Mouse (Mus musculus) forebrain, embryonic 13.5 days (tissue): Measurements from ENCODE around the gene Prm2. TPM values are rescaled to one million over a fixed set of nuclear protein-coding genes. Genes with fewer than 3 reads are reported as not detected.

Experiments used
- ATAC-seq: fragments of 200-750 bp; cut with Nextera tagmentation; 2 replicates; pipeline ENCODE4 v1.8.0; 2017
- H3K27ac ChIP-seq: fragments of 300-500 bp; sonication (generic); 2 replicates; pipeline ENCODE4 v1.5.1; 2015; ENCODE audit warnings: inconsistent platforms, mild to moderate bottlenecking, moderate library complexity
- H3K27me3 ChIP-seq: fragments of 300-500 bp; sonication (generic); 2 replicates; pipeline ENCODE4 v1.6.1; 2015; ENCODE audit warnings: mild to moderate bottlenecking, inconsistent platforms
- H3K36me3 ChIP-seq: fragments of 300-500 bp; sonication (generic); 2 replicates; pipeline ENCODE4 v1.6.1; 2015; ENCODE audit warnings: mild to moderate bottlenecking, inconsistent platforms; ENCODE audit not compliant: poor library complexity, severe bottlenecking
- H3K4me1 ChIP-seq: fragments of 300-500 bp; sonication (generic); 2 replicates; pipeline ENCODE4 v1.6.1; 2015; ENCODE audit warnings: inconsistent platforms
- H3K4me2 ChIP-seq: fragments of 300-500 bp; sonication (generic); 2 replicates; pipeline ENCODE4 v1.6.1; 2015; ENCODE audit warnings: inconsistent platforms, mild to moderate bottlenecking, moderate library complexity
- H3K4me3 ChIP-seq: fragments of 300-500 bp; sonication (generic); 2 replicates; pipeline ENCODE4 v1.5.1; 2015; ENCODE audit warnings: mild to moderate bottlenecking, inconsistent platforms
- H3K9ac ChIP-seq: fragments of 300-500 bp; sonication (generic); 2 replicates; pipeline ENCODE4 v1.6.1; 2015; ENCODE audit warnings: mild to moderate bottlenecking, inconsistent platforms
- H3K9me3 ChIP-seq: fragments of 300-500 bp; sonication (generic); replicated peaks from 2 replicates; pipeline ENCODE4 v1.6.1; 2016; ENCODE audit warnings: inconsistent platforms
- WGBS: fragments of 180-500 bp; shearing (Covaris S2); methylation state at CpG from one replicate; pipeline ENCODE4 v1.1.7; 2015; 5-methylcytosine and 5-hydroxymethylcytosine counted together
- polyA plus RNA-seq: library from polyadenylated mRNA; unstranded; fragments of >200 nt; fragmentation: Nextera tagmentation; extraction: Ambion mirVana; gene quantifications from 2 replicates; pipeline ENCODE4 v1.2.1, GENCODE M21; 2015

The Prm2 gene
- polyA plus RNA-seq, 1 experiment from 2014 or later, result not detected

DNA sequence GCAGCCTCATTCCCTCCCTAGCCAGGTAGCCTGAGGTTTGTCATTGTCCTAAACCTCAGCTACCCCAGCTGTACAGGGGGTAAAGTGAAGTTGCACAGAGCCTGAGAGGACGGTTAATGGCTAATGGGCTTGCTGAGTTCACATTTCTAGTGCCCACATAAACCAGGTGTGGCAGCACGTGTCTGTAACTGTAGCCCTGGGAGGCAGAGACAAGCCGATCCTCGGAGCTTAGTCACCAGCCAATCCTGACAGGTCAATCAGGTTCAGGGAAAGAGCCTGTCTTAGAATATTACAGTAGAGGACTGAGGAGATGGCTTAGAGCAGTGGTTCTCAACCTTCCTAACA lies 32.5 kb upstream of the Prm2 start:
- whole genome bisulfite sequencing, result 80% methylated on average over 4 of the region's 4 CpGs

GRCm38 (mm10) chr16:10827766-10828460 lies 32.0 kb upstream of the Prm2 start:
- H3K27me3 ChIP-seq, result no peaks in the 10 kb centered on the region
- H3K4me1 ChIP-seq, result no peaks in the 10 kb centered on the region
- no peaks in the 10 kb centered on the region for H3K9me3 ChIP-seq
- no peak overlapping the region for H3K27ac ChIP-seq
- no peaks in the 10 kb centered on the region for H3K36me3 ChIP-seq
- WGBS, result 86% methylated on average over 7 of the region's 7 CpGs
- no peak overlapping the region for H3K9ac ChIP-seq
- H3K4me2 ChIP-seq, result no peak overlapping the region
- H3K4me3 ChIP-seq, result no peak overlapping the region
- ATAC-seq, result no peak

More for the DNA sequence above, 32.5 kb upstream of the Prm2 start:
- Histone ChIP-seq H3K4me3 (no peak overlapping the region), H3K36me3 (no peaks in the 10 kb centered on the region), H3K9ac (no peak overlapping the region), H3K9me3 (no peaks in the 10 kb centered on the region), H3K27ac (no peak overlapping the region), H3K27me3 (no peaks in the 10 kb centered on the region), H3K4me1 (no peaks in the 10 kb centered on the region), H3K4me2 (no peak overlapping the region)
- no peak for ATAC-seq

DNA sequence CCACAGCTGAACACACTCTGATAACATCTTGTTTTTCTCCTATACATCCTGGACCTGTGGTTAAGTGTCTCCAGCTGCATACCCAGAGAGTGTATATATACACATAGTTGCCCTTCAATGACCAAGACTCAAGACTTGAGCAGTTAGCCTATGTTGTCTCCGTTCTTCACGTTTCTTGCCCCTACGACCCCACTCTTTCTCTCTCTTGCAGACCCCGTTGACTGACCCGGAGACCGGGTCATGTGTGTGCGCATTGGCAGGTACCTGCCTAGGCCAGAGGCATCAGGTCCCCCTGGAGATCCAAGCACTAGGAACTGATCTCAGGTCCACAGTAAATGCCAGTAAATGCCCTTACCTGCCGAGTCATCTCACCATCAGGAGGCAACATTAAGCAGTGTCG lies 31.3 kb upstream of the Prm2 start:
- Histone ChIP-seq H3K4me3 (no peak overlapping the region), H3K4me1 (no peaks in the 10 kb centered on the region), H3K9me3 (no peaks in the 10 kb centered on the region), H3K27me3 (no peaks in the 10 kb centered on the region), H3K9ac (no peak overlapping the region), H3K27ac (no peak overlapping the region), H3K36me3 (no peaks in the 10 kb centered on the region), H3K4me2 (no peak overlapping the region)
- 92% methylated on average over 9 of the region's 9 CpGs for WGBS
- ATAC-seq, result no peak

DNA sequence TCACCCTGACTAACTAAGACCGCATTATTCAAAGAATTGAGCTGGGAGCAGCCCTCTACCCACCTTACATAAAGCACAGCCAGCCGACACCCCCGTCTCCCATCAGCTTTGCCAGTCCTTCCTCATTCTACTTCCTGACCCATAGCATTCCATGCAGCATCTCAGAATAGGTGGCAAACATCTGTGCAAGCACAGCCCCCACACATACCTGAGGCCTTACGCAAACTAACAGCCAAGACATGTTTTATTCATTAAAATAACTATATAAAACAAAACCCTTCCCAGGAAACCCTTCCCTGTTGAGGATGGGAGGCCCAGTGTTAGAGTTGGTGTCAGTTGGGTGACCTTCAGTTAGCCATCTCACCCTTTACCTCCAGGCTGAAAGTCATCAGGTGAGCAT lies 29.9 kb upstream of the Prm2 start:
- Histone ChIP-seq H3K9me3 (no peaks in the 10 kb centered on the region), H3K36me3 (no peaks in the 10 kb centered on the region), H3K9ac (no peak overlapping the region), H3K4me1 (no peaks in the 10 kb centered on the region), H3K4me3 (no peak overlapping the region), H3K27ac (no peak overlapping the region), H3K4me2 (no peak overlapping the region), H3K27me3 (no peaks in the 10 kb centered on the region)
- WGBS, result 91% methylated on average over 4 of the region's 4 CpGs
- no peak for ATAC-seq

DNA sequence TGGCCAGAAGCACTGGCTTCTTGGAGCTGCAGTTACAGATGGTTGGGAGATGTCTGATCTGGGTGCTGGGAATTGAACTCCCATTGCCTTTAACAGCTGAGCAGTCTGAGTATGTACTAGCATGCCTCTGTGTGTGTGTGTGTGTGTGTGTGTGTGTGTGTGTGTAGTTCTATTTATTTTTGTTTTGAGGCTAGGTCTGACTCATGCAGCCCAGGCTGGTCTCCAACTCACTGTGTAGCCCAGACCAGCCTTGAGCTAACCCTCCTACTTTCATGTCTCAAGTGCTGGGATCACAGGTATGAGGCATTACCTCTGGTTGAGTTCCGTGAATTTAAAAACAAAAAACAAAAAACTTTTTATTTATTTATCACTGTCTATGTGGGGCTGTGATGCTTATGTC lies 28.6 kb upstream of the Prm2 start:
- Histone ChIP-seq H3K4me3 (no peak overlapping the region), H3K27me3 (no peaks in the 10 kb centered on the region), H3K9ac (no peak overlapping the region), H3K27ac (no peak overlapping the region), H3K36me3 (no peaks in the 10 kb centered on the region), H3K9me3 (no peaks in the 10 kb centered on the region), H3K4me2 (no peak overlapping the region), H3K4me1 (no peaks in the 10 kb centered on the region)
- WGBS, result 100% methylated on average over 1 of the region's 1 CpGs
- ATAC-seq, result no peak

DNA sequence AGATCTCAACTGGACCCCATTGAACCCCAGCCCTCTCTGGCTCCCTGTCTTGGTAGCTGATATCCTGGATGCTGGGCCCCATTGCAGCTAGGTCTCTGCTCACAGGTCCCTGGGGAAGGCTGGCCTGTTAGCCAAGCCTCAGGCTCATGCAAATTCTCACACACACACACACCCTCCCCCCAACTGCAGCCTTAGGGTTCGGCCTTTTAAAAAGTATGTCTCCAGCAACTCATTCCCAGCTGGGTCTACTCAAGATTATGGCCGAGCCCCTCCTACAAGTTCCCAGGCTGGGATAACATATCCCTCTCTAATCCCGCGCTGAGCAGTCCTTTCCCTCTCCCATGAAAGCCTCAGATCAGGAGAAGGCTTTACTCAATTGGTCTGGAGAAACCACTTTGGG lies 25.5 kb upstream of the Prm2 start:
- Histone ChIP-seq H3K4me1 (no peaks in the 10 kb centered on the region), H3K27ac (no peak overlapping the region), H3K36me3 (no peaks in the 10 kb centered on the region), H3K4me3 (no peak overlapping the region), H3K9me3 (no peaks in the 10 kb centered on the region), H3K9ac (no peak overlapping the region), H3K27me3 (no peaks in the 10 kb centered on the region), H3K4me2 (no peak overlapping the region)
- 75% methylated on average over 4 of the region's 4 CpGs for WGBS
- ATAC-seq, result no peak

DNA sequence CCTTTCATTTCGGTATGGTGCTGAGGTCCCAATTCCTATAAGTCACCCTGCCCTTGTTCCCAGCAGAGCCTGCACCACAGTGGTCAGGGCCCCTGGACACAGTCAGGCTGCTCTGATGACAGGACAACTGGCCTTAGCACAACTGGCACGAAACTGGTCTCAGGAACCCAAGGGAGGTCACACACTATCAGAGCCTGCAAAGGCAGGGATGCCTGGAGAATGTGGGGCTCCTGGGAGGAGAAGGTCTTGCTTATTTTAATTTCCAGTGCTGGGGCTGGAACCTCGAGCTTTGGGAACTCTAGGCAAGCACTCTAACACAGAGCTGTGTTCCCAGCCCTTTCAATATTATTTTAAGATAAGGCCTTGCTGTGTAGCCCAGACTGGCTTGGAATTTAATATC lies 24.0 kb upstream of the Prm2 start:
- H3K4me2 ChIP-seq, result no peak overlapping the region
- no peak for ATAC-seq
- 81% methylated on average over 3 of the region's 3 CpGs for WGBS
- no peaks in the 10 kb centered on the region for H3K36me3 ChIP-seq
- no peaks in the 10 kb centered on the region for H3K27me3 ChIP-seq
- H3K9ac ChIP-seq, result no peak overlapping the region
- H3K4me1 ChIP-seq, result no peaks in the 10 kb centered on the region
- H3K4me3 ChIP-seq, result no peak overlapping the region
- H3K9me3 ChIP-seq, result no peaks in the 10 kb centered on the region
- no peak overlapping the region for H3K27ac ChIP-seq

DNA sequence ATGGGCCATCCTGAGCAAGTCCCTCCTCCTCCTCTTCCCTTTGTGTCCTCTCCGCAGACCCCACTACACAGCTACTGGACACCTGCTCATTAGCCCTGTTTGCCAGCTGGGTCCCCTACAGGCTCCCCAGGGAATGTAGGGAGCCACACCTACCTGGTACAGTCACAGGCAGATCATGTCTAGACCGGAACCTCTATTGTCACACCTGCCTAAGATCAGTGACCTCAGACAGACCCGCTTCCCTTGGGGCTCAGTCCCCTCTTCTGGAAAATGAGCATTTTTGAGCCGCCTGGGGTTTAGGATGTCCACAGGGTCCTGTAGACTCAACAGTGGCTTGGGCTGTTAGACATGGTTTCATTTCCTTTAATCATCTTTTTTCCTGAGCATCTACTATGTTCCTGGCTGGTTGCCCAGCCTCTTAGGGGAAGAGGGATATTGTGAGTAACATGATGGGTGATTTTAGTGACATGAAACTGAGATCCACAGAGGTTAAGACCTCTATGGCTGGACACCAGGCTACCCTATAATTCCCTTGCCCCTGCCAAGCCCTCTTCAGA lies 22.7 kb upstream of the Prm2 start:
- 79% methylated on average over 4 of the region's 4 CpGs for WGBS
- Histone ChIP-seq H3K36me3 (no peaks in the 10 kb centered on the region), H3K9me3 (no peaks in the 10 kb centered on the region), H3K4me1 (no peaks in the 10 kb centered on the region), H3K4me3 (no peak overlapping the region), H3K9ac (no peak overlapping the region), H3K27me3 (no peaks in the 10 kb centered on the region), H3K4me2 (no peak overlapping the region), H3K27ac (no peak overlapping the region)
- ATAC-seq, result no peak

DNA sequence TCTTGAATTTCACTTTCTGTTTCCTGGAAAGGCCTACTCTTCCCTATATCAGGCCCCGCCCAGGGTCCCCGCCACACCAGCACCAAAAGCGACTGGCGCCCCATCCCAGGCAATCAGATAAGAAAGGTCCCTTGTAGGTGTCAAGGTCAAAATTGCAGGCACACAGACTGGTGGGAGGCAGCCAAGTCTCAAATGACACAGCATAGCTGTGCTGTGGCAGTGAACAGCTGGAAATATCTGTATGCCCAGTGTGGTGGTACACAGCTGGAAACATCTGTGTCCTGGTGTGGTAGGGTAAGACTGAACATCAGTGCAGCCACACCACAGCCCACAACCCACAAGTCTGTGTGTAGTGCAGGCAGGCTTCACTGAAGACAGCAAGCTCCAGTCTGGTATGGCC lies 18.9 kb upstream of the Prm2 start:
- Histone ChIP-seq H3K27ac (no peak overlapping the region), H3K4me1 (no peaks in the 10 kb centered on the region), H3K36me3 (no peaks in the 10 kb centered on the region), H3K9ac (no peak overlapping the region), H3K4me2 (no peak overlapping the region), H3K27me3 (no peaks in the 10 kb centered on the region), H3K9me3 (no peaks in the 10 kb centered on the region), H3K4me3 (no peak overlapping the region)
- no peak for ATAC-seq
- WGBS, result 89% methylated on average over 4 of the region's 4 CpGs

DNA sequence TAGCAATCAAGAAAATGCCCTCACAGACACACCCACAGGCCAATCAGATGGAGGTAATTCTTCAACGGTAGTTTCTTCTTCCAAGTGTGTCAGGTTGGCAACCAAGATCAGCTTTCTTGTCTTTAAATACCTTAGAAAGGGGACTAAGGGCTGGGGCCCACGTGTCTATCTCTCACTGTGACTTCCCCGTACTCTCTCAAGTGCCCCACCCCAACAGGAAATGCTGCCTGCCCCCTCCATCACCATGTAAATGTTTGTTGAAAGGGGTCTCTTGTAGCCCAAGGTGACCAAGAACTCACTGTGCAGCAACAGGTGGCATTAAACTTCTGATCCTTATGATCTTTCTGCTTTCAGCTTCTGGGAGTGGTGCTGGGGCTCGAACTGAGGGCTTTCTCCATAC lies 17.8 kb upstream of the Prm2 start:
- H3K4me3 ChIP-seq, result no peak overlapping the region
- H3K4me1 ChIP-seq, result no peaks in the 10 kb centered on the region
- H3K4me2 ChIP-seq, result no peak overlapping the region
- WGBS, result 80% methylated on average over 4 of the region's 4 CpGs
- no peak overlapping the region for H3K27ac ChIP-seq
- no peak overlapping the region for H3K9ac ChIP-seq
- H3K36me3 ChIP-seq, result no peaks in the 10 kb centered on the region
- no peaks in the 10 kb centered on the region for H3K27me3 ChIP-seq
- ATAC-seq, result no peak
- H3K9me3 ChIP-seq, result no peaks in the 10 kb centered on the region

- 98% methylated on average over 2 of the region's 2 CpGs for WGBS
- Histone ChIP-seq H3K36me3 (no peaks in the 10 kb centered on the region), H3K4me3 (no peak within 1 kb of the TSS), H3K4me2 (no peak within 1 kb of the TSS), H3K9ac (no peak within 1 kb of the TSS), H3K4me1 (no peaks in the 10 kb centered on the region), H3K9me3 (no peaks in the 10 kb centered on the region), H3K27me3 (no peaks in the 10 kb centered on the region), H3K27ac (no peak within 1 kb of the TSS)
- ATAC-seq, result no peak
Observed at GRCm38 (mm10) chr16:10812865-10813371, 17.0 kb upstream of the Prm2 start, which contains the start of gene Gm11172. Gm11172 (plus strand) TSS chr16:10812915.

GRCm38 (mm10) chr16:10810376-10810775 lies 14.4 kb upstream of the Prm2 start:
- H3K4me1 ChIP-seq, result no peaks in the 10 kb centered on the region; the same call in 1 of the 2 replicates
- H3K4me3 ChIP-seq, result no peak overlapping the region
- no peaks in the 10 kb centered on the region for H3K9me3 ChIP-seq
- H3K36me3 ChIP-seq, result no peaks in the 10 kb centered on the region
- H3K27ac ChIP-seq, result no peak overlapping the region
- no peak overlapping the region for H3K4me2 ChIP-seq
- H3K9ac ChIP-seq, result no peak overlapping the region
- H3K27me3 ChIP-seq, result no peaks in the 10 kb centered on the region
- WGBS, result 100% methylated on average over 1 of the region's 1 CpGs
- no peak for ATAC-seq
